Mouse (Mus musculus) limb, embryonic 14.5 days (tissue): Measurements from ENCODE around the gene Pafah2. TPM values are rescaled to one million over a fixed set of nuclear protein-coding genes. Genes with fewer than 3 reads are reported as not detected.

Experiments used
- ATAC-seq: fragments of 200-750 bp; cut with Nextera tagmentation; 2 replicates; pipeline ENCODE4 v1.8.0; 2017; ENCODE audit warnings: low read depth, moderate number of reproducible peaks, moderate TSS enrichment; ENCODE audit not compliant: low FRiP score
- DNase-seq: peaks from one replicate; pipeline ENCODE4 v3.0.0-alpha.2; 2015; ENCODE audit warnings: low spot score
- H3K27ac ChIP-seq: fragments of 300-500 bp; sonication (generic); replicated peaks from 2 replicates; pipeline ENCODE4 v1.5.1; 2014; ENCODE audit warnings: low read depth, mild to moderate bottlenecking, low read length, moderate library complexity, mixed read lengths
- H3K27me3 ChIP-seq: fragments of 300-500 bp; sonication (generic); 2 replicates; pipeline ENCODE4 v1.6.1; 2014; ENCODE audit warnings: low read length, mixed read lengths; ENCODE audit not compliant: control insufficient read depth, insufficient read depth
- H3K36me3 ChIP-seq: fragments of 300-500 bp; sonication (generic); 2 replicates; pipeline ENCODE4 v1.6.1; 2014; ENCODE audit warnings: mild to moderate bottlenecking, low read length, moderate library complexity, mixed read lengths; ENCODE audit not compliant: control insufficient read depth, insufficient read depth
- H3K4me1 ChIP-seq: fragments of 300-500 bp; sonication (generic); 2 replicates; pipeline ENCODE4 v1.6.1; 2014; ENCODE audit warnings: antibody characterized with exemption, low read length, mixed read lengths; ENCODE audit not compliant: control insufficient read depth, insufficient read depth
- H3K4me2 ChIP-seq: fragments of 300-500 bp; sonication (generic); replicated peaks from 2 replicates; pipeline ENCODE4 v1.6.1; 2014; ENCODE audit warnings: low read depth, mild to moderate bottlenecking, low read length, moderate library complexity; ENCODE audit not compliant: severe bottlenecking
- H3K4me3 ChIP-seq: fragments of 300-500 bp; sonication (generic); replicated peaks from 2 replicates; pipeline ENCODE4 v1.5.1; 2014; ENCODE audit warnings: low read length
- H3K9ac ChIP-seq: fragments of 300-500 bp; sonication (generic); 2 replicates; pipeline ENCODE4 v1.6.1; 2014; ENCODE audit warnings: mild to moderate bottlenecking, low read depth, low read length, moderate library complexity; ENCODE audit not compliant: severe bottlenecking
- H3K9me3 ChIP-seq: fragments of 300-500 bp; sonication (generic); 2 replicates; pipeline ENCODE4 v1.6.1; 2016; ENCODE audit warnings: low read length; ENCODE audit not compliant: control insufficient read depth
- POLR2A ChIP-seq: fragments of 200-500 bp; IDR thresholded peaks from 2 replicates; pipeline ENCODE4 v1.8.0; 2012; ENCODE audit warnings: inconsistent platforms, mild to moderate bottlenecking, moderate library complexity, borderline replicate concordance; ENCODE audit not compliant: insufficient read depth, insufficient read length; ENCODE audit errors: extremely low read depth
- WGBS: fragments of 180-500 bp; shearing (Covaris S2); extraction: QIAGEN DNeasy Blood & Tissue Kit; methylation state at CpG from one replicate; pipeline ENCODE4 v1.1.7; 2014; 5-methylcytosine and 5-hydroxymethylcytosine counted together
- polyA plus RNA-seq, 2 experiments: library from polyadenylated mRNA; depleted of rRNA in 1 of 2; stranded (reverse) in 1 of 2; unstranded in 1 of 2; fragments of >200 nt; fragmentation: Nextera tagmentation in 1 of 2; extraction: Ambion mirVana in 1 of 2; gene quantifications; 2 replicates each; pipeline versions ENCODE4 v1.2.1 to v1.2.3; 2012 to 2014

Gene Pafah2
- polyA plus RNA-seq (2012; rRNA removed) (25.9 and 30.2 TPM in 2 replicates), polyA plus RNA-seq (2014; fragmentation: Nextera tagmentation; extraction: Ambion mirVana) (14.3 and 17.1 TPM in 2 replicates)

DNA sequence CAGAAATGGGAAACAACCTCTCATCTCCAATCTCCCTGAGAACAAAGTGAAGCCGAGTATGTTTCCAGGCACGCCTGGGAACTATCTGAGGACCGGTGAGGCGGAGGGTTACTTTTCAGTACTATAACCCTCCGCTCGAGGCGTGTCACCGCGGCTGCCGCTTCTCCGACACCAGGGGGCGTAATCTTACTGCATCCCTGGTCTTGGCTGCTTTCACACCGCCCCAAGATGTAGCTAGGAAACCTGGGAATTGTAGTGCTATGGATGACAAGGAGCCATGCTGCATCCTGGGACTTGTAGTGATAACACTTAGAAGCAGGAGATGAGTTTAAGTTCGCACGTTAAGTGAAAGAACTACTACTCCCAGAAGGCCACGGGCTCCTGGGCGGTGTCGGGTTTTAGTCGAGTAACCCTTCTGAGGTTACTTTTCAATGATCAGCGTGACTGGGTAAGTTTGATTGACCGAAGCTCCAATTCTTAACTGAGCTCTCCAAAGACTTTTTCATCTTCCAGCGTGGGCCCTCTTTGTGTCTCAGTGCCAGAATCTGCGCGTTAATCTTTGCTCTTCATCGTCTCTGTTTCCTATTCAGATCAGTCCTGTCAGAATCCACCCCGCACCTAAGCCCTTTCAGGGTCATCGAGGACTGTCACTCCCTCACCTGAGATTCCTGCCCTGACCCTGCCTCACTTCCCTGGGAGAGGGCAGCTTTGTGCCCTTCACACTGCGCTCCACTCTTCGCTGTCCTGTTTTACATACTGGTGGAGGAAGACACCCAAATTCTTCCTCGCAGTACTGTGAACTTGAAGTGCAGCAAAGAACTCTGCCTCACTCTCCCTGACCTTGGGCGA, at the start of gene Pafah2:
Gene Pafah2 (plus strand): TSS at position 344 of the 849 bp plus-strand sequence.
- ATAC-seq (peak; percentile 97), DNase-seq (peak; percentile 99)
- WGBS = under 1% methylated on average over 31 of the region's 31 CpGs
- peak; percentile 33; the same call in 1 of the 2 replicates for TF ChIP-seq POLR2A
- Histone ChIP-seq H3K4me3 (peak within 1 kb of the TSS; percentile 58), H3K9me3 (no peaks in the 10 kb centered on the region), H3K4me2 (peak within 1 kb of the TSS; percentile 83), H3K27ac (peak within 1 kb of the TSS; percentile 65), H3K27me3 (no peaks in the 10 kb centered on the region), H3K4me1 (peaks cover 13% of the 10 kb centered on the region), H3K36me3 (no peaks in the 10 kb centered on the region), H3K9ac (peak within 1 kb of the TSS; percentile 59)

DNA sequence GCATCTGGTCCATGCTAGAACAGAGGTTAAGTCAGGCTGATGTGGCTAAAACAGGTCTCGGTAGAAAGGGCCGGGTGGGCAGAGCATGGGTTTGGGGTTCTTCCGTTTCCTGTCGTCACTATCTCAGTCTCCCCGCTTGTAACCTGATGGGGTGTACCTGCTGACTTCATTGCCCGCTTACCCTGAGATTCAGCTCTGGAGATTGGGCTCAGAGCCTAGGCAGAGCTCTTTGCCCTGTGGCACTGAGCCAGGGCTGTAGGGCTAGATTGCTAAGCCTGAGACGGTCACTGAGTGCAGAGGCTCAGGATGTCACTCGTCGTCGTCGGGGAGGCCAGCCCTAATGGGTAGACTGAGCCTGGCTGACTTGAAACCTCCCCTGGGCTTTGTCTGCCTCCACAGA, 48.0 kb upstream of the Pafah2 start:
- H3K4me1 ChIP-seq = peaks cover 13% of the 10 kb centered on the region
- 75% methylated on average over 11 of the region's 11 CpGs for WGBS
- H3K4me2 ChIP-seq = no peak overlapping the region
- H3K27me3 ChIP-seq = peaks cover 27% of the 10 kb centered on the region
- ATAC-seq (no peak), DNase-seq (no peak)
- H3K36me3 ChIP-seq = no peaks in the 10 kb centered on the region
- no peak for TF ChIP-seq POLR2A
- no peaks in the 10 kb centered on the region for H3K9me3 ChIP-seq
- no peak overlapping the region for H3K27ac ChIP-seq
- no peak overlapping the region for H3K4me3 ChIP-seq
- H3K9ac ChIP-seq = no peak overlapping the region

DNA sequence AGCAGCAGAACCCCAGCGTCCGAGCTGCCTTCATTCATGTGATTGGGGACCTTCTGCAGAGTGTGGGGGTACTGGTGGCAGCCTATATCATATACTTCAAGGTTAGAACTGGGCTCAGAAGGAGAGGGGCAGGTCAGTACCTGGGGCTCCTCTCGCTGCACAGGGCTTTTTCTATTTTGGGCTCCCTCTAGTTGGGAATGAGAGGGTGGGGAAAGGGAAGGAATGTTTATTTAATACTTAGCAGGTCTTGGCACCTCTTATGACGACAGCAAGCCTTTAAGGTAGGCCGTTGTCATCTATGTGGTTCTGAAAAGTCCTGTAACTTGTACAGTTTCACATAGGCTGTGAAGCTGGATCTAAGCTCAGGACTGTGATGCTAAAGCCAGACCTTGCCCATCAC, 47.6 kb upstream of the Pafah2 start:
- H3K27me3 ChIP-seq = peaks cover 22% of the 10 kb centered on the region
- H3K27ac ChIP-seq = no peak overlapping the region
- TF ChIP-seq POLR2A = no peak
- ATAC-seq = no peak
- no peak overlapping the region for H3K9ac ChIP-seq
- no peak overlapping the region for H3K4me3 ChIP-seq
- no peak for DNase-seq
- H3K4me1 ChIP-seq = peaks cover 9% of the 10 kb centered on the region
- WGBS = 75% methylated on average over 5 of the region's 5 CpGs
- H3K36me3 ChIP-seq = no peaks in the 10 kb centered on the region
- no peak overlapping the region for H3K4me2 ChIP-seq
- H3K9me3 ChIP-seq = no peaks in the 10 kb centered on the region

DNA sequence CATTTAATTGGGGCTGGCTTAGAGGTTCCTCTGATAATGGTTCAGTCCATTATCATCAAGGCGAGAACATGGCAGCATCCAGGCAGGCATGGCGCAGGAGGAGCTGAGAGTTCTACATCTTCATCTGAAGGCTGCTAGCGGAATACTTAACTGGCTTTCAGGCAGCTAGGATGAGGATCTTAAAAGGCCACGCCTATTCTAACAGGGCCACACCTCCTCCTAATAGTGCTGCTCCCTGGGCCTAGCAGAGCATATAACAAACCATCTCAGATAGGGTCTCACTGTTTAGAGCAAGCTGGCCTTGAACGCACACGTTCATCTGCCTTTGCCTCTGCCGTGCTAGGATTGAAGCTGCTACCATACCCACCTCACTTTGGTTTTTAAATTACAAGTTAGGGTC, 46.3 kb upstream of the Pafah2 start:
- DNase-seq (no peak), ATAC-seq (no peak)
- H3K4me3 ChIP-seq = no peak overlapping the region
- WGBS = 88% methylated on average over 7 of the region's 7 CpGs
- no peak overlapping the region for H3K9ac ChIP-seq
- peaks cover 5% of the 10 kb centered on the region; the same call in 1 of the 2 replicates for H3K4me1 ChIP-seq
- no peak overlapping the region for H3K4me2 ChIP-seq
- no peak for TF ChIP-seq POLR2A
- no peaks in the 10 kb centered on the region for H3K9me3 ChIP-seq
- no peak overlapping the region for H3K27ac ChIP-seq
- H3K27me3 ChIP-seq = peaks cover 10% of the 10 kb centered on the region
- H3K36me3 ChIP-seq = no peaks in the 10 kb centered on the region

DNA sequence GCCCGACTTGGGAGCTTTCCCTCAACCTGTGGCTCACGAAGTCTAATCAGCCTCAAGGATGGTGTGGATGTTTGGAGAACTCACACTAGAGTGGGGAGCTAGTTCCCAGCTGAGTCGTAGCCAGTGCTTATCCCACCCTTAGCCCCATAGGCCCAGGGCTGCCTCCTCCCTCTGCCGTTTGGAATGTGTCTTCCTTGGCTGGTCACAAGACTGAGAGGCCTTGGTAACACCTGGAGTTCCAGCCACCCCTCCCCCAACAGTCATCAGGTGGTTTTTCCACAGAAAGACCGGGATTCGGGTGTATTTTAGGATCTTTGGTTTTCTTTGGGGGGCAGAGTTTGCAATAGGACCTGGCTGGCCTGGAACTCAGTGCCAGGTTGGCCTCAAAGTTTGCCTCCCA, 45.5 kb upstream of the Pafah2 start:
- no peak for ATAC-seq

More for the DNA sequence above, 45.5 kb upstream of the Pafah2 start:
- WGBS = 77% methylated on average over 6 of the region's 6 CpGs
- no peak overlapping the region for H3K9ac ChIP-seq
- H3K27ac ChIP-seq = no peak overlapping the region
- H3K27me3 ChIP-seq = peaks cover 3% of the 10 kb centered on the region; the same call in 1 of the 2 replicates
- no peak for TF ChIP-seq POLR2A
- H3K4me1 ChIP-seq = peaks cover 6% of the 10 kb centered on the region; the same call in 1 of the 2 replicates
- H3K4me2 ChIP-seq = no peak overlapping the region
- no peak for DNase-seq
- no peaks in the 10 kb centered on the region for H3K9me3 ChIP-seq
- no peak overlapping the region for H3K4me3 ChIP-seq
- no peaks in the 10 kb centered on the region for H3K36me3 ChIP-seq
